ENCODE assay signal across 2 mouse cellular contexts in genomic region chr6:125008586-125009128, GRCm38 (mm10).
A peak's percentile ranks its signal among the peaks of the same experiment; 100 is the strongest.
TF ChIP-seq lines count a peak whose summit lies in the region.

No protein-coding gene starts in this region.

TF ChIP-seq in C2C12, 6 proteins besides CTCF, POLR2A, EP300 and RAD21:
- TF ChIP-seq USF1 (IDR thresholded peaks at IDR 0.05; ENCODE audit: low read depth) (no peak), MAX (IDR thresholded peaks at IDR 0.05) (peak; percentile 80), FOSL1 (IDR thresholded peaks at IDR 0.05; ENCODE audit: insufficient read depth, low read length, poor library complexity, severe bottlenecking) (no peak), MYOG (IDR thresholded peaks at IDR 0.05; ENCODE audit: control insufficient read depth, extremely low read depth, insufficient read length) (no peak), MYOD1 (IDR thresholded peaks at IDR 0.05; ENCODE audit: control insufficient read depth, insufficient read length, low read depth) (no peak)
TF ChIP-seq in C2C12: peak in this region for 1.

TF ChIP-seq in myocyte, 11 proteins besides CTCF, POLR2A, EP300 and RAD21:
- TF ChIP-seq MYOD1 (IDR thresholded peaks at IDR 0.05; ENCODE audit: control insufficient read depth in 1 of 3, insufficient read length in 2 of 3, low read depth in 2 of 3) (no peak), TCF12 (IDR thresholded peaks at IDR 0.05; ENCODE audit: insufficient read depth, poor library complexity, severe bottlenecking) (no peak), CEBPB (IDR thresholded peaks at IDR 0.05; ENCODE audit: insufficient read depth, poor library complexity, severe bottlenecking) (no peak), E2F4 (IDR thresholded peaks at IDR 0.05; ENCODE audit: insufficient read depth) (no peak), MAX (IDR thresholded peaks at IDR 0.05; ENCODE audit: low read depth) (no peak), SRF (IDR thresholded peaks at IDR 0.05; ENCODE audit: control insufficient read depth, insufficient read length, low read depth) (peak; percentile 75), MYOG (IDR thresholded peaks at IDR 0.05; ENCODE audit: control insufficient read depth in 1 of 3, insufficient read depth in 1 of 3, insufficient read length in 2 of 3, low read depth in 2 of 3) (no peak), USF1 (IDR thresholded peaks at IDR 0.05; ENCODE audit: low read depth) (no peak), TCF3 (IDR thresholded peaks at IDR 0.05; ENCODE audit: insufficient read length, low read depth) (no peak), REST (IDR thresholded peaks at IDR 0.05; ENCODE audit: insufficient read depth, insufficient read length) (no peak), POLR2AphosphoS2 (IDR thresholded peaks at IDR 0.05; ENCODE audit: insufficient read length, low read depth) (peak; percentile 96)
